Mouse (Mus musculus) naive thymus-derived CD4-positive, alpha-beta T cell, adult 2 months (primary cell): ENCODE data around the gene Traf1.

Experiments used
- DNase-seq: peaks from one replicate; pipeline ENCODE4 v3.0.0-alpha.2; 2011; ENCODE audit warnings: low read depth

The Traf1 gene

DNA sequence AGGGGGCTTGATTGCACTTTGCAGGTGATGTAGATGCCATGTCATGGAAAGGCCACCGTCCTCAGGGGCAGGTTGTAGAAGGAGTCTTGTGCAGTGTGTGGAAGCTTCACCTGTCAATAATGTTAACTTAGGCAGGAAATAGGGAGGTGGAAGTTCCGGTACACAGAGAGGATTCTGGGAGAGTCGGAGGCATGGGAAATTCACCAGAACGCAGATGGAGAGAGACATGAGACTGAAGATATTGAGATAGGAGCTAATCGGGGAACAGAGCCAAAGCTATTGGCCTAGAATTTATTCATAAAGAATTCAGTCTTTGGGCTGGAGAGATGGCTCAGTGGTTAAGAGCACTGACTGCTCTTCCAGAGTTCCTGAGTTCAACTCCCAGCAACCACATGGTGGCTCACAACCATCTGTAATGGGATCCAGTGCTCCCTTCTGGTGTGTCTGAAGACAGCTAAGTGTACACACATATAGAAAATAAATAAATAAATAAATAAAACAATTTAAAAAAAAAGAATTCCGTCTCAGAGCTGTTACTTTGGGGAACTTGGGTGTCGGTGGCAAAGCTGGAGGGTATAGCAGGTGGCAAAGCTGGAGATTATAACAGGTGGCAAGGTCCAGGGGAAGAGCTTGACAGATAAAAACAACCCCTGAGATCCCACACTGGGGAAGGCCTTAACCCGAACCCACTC lies 4.8 kb upstream of the Traf1 start:
- no peak for DNase-seq

DNA sequence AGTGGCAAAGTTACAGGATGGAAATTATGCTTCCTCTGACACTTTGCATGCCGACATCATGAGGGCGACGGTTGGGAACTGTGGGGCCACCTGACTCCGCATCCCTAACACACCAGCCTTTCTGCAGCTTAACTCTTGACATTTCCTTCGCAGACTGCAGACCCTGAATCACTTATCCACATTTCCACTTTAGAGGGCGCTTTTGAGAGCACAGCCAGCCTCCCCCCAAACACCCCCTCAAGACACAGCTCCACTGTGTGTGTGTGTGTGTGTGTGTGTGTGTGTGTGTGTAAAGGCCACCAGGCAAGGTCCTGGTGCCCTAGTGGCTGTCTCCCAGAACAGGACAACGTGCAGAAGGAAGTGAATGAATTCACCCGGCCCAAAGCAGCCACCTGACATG lies 4.2 kb upstream of the Traf1 start:
- DNase-seq: no peak

DNA sequence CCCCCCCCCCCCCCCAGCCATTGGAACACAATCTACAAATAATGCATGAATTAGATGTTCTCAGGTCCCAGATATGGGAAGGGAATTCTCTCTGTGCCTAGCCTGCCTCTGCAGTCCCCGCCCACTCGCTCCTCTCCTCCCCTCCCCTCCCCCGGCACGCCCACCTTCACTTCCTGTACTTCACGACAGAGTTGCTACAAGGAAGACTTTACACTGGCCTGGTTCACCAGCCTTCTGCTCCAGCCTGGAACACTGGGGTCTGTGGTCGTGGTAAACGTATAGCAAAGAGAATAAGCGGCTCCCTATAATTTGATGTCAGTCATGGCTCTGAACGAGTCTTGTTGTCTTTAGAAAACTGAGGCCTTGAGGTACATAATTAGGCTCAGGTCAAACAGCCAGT lies 3.7 kb upstream of the Traf1 start:
- DNase-seq: peak; percentile 80

DNA sequence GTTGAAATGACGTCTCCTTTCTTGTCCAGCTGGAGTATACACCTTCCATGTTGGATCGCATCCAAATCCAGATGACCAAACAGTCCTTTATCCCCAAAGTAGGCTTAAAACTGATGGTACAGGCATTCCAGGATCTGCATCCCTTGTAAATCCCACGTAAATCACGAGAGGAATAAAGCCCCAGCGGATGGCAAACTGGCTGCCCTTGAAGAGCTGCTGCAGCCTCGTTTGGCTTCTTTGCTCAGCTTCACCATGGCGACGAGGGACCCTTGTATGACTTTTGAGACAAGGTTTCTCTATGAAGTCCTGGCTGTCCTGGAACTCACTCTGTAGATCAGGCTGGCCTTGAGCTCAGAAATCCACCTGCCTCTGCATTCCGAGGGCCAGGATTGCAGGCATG lies 3.1 kb upstream of the Traf1 start:
- DNase-seq: no peak

DNA sequence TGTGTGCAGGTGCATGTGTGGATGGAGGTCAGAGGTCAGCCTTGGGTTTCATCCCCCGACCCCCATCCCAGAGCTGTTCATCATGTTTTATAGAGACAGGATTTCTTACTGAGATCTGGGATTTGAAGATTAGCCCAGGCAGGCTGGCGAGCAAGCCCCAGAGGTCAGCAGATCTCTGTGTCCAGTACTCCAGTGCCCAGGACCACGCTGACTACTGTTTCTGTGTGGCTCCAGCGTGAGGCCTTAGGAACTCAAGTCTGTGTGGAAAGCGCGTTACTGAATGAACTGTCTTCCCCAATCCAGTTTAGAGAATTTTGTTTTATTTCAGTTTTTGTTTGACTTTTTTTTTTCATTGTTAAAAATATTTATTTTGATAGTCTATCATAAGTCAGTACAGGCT lies 2.7 kb upstream of the Traf1 start:
- no peak for DNase-seq

DNA sequence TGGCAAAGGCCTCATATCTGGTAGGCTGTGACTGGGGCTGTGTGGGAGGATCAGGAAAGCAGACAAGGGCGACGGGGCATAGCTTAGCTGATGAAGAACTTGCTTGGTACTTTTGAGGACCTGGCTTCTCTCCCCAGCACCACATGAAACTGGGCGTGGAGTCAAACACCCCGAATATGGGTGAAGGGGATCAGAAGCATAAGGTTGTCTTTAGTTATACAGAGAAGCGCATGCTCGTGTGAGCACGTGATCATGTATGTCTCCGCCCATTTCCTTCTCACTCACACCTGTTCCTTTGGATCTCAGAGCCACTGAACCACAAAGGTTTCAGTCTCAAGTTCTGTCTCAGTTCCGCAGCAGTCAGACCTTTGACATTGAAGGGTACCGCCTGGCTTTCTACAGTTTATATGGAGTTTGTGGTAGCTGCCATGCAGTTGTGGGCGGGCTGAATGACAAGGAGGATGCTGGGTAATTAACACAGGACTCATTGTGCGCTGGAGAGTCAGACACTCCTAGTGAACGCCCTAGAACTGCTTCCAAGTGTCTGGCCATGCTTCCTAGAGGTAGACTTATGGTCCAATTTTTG lies 1.9 kb upstream of the Traf1 start:
- peak; percentile 96 for DNase-seq

DNA sequence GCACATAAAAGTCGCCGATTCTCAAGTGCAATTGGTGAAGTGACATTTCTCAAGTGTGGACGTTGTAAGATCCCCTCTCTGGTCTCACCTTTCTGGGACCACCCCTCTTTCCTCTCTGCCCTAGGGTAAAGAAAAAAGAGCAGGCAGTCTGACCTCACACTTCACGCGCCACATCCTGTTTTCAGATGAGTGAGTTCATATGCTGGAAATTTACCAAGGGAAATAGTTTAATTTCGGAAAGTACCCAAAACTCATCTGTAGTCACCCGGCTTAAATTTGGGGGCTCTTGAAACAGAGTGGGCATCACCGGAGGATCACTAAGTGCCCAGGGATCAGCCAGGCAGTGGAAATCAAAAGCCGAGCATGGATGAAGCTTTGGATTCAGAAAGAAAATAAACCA lies 1.3 kb upstream of the Traf1 start:
- DNase-seq: peak; percentile 92

DNA sequence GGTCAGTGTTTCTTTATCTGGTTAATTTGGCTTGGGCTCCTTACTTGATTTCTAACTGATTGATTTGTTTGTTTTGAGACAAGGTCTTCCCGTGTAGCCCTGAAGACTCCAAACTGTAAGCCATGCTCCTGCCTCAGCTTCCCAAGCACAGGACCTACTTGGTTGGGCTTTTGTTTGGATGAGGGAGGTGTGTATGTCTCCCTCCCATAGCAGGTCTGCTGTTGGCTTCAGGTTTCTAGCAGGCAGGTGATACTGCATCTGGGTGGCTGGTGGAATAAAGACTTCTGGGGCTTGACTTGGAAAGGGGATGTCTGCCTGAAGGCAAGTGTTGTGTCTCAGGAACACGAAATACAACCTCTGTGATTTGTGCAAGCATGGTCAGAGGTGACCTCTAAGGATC lies 639 bp upstream of the Traf1 start:
- peak; percentile 69 for DNase-seq

DNA sequence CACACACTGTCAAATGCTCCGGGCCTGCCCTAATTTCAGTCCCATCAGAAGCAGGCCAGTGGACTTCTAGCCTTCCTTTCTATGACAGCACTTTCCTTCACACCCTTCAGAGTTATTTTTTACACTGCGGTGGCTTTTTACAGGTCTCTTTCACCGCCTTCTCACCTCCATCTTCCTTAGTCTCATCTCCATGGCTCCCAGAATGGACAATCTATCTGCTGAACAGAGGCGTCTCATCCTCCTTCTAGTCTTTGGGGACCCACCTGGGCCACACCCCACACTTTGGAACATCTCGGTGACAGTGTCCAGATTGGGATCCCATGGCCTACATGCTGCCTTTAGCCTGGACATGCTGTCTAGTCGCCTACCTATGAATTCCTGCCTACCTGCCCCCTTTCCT lies 606 bp downstream of the Traf1 start:
- peak; percentile 42 for DNase-seq

DNA sequence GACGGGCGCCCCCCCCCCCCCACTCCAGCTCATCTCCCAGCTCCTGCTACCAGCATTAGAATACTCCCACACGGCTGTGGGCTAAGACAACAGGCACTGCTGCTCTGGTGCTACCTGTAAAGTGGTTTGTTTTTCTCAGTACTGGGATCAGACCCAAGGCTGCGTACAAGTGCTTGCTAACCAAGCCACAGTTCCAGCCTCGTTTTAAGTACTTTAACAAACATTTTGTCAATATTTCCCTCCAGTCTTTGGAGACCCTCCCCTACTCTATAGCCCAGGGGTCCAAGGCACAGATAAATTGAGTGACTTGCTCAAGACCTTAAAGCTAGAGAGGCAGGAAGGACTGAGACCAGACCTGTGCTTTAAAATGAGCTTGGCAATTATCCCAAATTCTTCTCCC lies 1.1 kb downstream of the Traf1 start:
- peak; percentile 59 for DNase-seq

DNA sequence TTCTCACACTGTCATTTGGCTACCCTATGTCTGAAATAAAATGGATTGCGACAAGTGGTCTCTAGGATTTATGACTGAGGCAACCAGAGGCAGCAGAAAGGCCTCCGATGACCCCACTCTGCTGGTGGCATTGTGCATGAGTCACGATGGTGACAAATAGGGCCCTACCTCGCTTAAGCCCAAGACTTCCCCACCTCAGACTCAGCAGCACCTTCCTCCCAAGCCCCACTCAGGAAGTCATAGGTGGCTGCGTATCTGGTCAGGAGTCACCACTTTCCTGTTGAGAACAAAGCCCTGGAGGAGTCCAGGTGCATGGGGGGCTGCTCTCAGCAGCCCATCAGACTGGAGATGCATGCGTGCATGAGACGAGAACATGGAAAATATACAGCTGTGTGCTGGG lies 3.0 kb downstream of the Traf1 start:
- peak; percentile 56 for DNase-seq

DNA sequence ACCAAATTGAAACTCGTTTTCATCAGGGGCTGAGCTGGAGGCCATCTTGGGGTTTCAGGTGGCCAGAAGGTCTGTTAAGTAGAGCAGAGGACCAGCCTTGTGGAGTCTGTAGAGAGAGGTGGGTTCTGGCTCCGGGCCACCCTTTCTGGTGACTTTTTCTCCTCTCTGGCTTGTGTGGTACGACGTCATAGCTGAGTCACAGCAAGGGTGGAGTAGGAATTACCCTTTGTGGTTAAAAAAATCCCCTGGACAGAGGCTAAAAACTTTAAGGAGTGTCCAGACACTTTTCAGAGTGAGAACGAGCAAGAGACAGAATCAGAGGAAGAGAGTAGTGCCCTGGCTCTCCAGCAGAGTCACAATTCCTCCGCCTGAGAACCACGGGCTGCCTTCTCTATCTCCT lies 3.5 kb downstream of the Traf1 start:
- peak; percentile 63 for DNase-seq

DNA sequence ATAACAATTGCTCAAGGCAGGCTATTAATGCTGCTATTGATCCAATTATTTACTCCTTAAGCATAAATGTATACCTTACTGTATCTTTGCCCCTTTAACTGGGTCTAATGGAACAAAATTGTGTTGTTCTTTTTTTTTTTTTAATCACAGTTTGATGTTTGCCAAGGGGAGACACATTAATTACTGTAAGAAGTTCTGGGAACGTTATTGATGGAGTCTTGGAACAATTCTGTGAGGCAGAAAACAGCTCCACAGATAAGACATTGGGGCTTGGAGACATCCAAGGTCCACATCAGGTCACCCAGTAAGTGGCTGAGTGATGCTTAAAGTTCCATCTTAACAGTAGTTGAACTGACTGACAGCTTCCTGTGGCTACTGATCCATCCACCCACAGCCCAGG lies 4.2 kb downstream of the Traf1 start:
- no peak for DNase-seq

DNA sequence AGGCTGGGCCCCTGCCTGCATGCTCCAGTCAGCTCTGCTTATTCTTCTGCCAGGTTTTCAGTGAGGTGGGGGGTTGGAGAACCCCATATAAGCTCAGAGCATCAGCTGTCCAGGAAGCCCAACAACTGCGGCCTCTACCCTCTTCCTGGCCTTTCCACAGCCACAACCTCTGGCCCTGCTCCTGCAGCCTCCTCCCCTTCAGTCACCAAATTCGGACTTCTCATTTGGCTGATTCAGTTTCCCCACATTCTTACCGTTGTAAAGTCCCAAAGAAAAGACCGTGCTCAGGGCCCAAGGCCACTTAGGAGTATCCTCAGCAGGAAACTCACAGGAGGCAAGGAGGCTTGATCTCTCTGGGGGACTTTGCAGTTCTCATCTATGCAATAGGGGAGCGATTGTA lies 4.6 kb downstream of the Traf1 start:
- no peak for DNase-seq

DNA sequence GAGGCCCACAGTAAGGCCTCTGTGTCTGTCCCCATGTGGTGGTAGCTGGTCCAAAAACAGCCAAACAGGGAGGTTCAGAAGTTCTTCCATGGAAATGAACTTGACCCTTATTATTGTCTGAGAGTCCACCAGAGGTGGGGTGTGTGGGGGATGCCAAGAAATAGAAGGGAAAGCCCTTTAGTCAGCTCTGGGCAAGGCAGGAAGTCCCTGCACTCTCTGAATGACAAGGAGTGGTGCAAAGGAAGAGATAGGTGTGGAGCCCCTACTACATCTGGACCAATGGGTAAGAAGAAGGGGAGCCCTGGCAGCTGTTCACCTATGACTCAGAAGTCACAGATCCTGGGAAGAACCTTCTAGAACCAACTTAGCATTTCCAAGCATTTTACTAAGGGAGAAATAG lies 7.2 kb downstream of the Traf1 start:
- no peak for DNase-seq

DNA sequence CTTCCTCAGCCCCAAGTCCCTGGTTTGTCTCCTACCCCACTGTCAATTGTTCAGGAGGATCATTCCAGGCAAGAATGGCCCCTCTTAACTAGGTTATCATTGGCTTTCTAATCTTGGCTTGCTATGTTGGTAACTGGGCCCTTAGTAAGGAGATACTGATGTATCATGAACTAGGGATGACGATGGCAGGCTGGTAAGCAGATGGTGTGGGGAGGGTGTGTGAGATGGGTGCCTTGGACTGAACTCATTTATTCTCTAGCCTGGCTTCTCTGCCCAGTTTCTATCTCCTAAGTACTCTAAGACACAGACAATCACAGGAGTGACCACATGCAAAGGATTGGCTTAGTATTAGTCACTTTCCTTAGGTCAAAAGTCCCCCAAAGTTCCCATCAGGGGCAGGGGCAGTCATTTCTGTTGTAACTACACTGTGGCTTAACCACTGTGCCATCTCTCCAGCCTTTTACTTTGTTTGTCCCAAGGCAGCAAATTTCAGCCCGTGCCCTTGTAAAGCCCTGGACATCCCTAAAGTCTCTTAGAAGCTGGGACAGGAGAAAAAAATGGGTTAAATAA lies 7.9 kb downstream of the Traf1 start:
- no peak for DNase-seq

DNA sequence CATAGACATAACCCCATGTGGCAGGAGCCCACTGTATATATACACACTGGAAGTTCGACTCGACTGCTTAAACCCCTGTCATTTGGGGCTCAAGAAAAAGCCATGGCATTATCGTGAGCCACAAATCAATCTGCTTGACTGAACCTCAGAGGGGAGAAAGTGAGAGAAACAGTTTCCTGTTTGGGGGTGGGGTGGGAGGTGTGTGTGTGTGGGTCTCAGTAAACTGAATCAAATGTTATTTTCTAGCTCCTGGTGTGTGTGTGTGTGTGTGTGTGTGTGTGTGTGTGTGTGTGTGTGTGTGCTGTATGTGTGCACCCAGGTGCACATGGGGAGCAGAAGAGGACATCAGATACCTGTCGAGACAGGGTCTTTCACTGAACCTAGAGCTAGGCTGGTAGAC lies 8.6 kb downstream of the Traf1 start:
- DNase-seq: peak; percentile 55

DNA sequence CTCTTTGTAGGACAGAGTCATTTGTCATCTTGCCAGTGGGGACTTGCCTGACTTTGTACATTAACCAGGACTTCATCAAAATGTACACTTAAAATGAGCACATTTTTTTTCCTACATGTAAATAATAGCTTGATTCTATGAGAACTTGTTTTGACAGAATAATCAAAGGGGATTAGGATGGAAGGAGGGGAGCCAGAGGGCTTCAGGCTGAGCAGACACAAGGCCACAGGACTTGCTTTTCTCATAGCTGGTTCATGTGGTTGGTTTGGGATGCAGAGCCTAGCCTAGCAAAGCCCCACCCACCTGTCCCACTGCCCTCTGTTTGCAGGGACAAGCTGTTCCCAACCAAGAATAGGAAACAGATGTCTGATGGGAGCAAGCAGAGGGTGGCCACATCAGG lies 10.1 kb downstream of the Traf1 start:
- DNase-seq: no peak

DNA sequence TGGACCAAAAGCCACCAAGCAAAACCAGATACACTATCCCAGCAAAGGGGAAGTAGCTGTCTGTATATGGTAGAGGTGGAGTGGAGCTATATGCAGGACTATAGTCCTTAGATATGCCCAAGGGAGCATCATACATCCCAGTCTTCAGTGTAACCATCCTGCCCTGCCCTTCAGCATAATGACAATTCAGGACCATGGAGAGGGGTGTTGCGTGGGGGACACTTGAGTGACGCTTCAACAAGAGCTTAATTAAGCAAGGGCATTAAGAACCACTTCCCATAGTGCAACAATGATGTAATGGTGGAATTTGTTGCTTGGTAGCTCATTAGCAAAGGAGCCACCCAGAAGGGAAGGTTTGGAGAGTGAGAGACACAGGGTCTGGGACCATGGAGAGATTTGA lies 12.9 kb downstream of the Traf1 start:
- no peak for DNase-seq

DNA sequence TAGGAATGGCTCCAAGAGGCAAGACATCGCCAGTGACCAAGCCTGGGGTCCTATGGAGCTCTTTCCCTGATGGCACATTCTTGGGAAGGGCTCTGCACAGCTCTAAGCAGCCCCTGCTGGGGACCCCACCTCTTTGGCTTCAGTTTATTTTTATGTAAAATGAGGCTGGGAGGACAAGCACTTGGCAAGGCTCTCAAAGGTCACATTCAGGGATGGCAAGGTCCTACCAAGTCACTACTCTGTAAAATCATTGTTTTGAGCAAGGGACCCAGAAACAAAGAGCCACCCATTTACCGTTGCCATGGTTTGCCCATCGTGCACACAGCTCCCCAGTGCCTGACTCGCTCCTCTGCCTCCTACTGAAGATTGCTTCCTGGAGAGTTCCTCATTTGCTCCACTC lies 15.5 kb downstream of the Traf1 start:
- no peak for DNase-seq

DNA sequence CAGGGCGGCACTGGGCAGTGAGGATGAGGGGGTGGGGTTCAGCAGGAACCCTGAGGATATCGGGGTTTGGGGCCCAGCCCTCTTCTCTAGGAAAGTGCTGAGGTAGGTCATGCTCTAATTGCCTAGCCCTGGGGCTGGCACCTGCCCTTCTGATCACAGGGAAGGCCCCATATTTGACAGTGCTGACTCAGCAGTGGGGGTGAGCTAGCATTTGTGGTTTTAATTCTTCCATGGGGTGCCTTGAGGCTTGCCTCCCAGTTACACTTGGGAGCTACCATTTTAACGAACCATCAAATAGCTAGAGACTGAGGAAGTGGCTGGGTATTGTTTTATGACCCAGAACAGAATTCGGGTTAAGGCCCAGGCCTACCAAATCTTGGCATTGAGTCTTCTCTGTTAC lies 16.0 kb downstream of the Traf1 start:
- no peak for DNase-seq

DNA sequence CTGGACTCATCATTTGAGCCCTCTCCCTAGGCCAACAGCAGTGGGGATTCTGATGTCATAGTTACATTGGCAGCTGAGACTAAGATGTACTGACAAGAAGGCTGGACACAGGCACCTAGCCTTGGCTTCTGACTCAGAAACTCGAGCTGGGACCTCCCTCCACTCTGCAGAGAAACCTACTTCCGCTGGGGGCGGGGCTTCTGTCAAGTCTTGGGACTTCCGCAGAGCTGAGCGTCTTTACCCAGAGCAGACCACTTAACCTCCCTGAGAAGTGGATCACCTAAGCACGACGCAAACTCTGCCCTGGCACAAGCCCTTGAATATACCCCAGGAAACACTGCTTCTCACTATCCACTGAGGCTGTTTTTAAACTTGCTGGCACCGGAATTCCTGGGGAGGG lies 16.8 kb downstream of the Traf1 start:
- peak; percentile 86 for DNase-seq

DNA sequence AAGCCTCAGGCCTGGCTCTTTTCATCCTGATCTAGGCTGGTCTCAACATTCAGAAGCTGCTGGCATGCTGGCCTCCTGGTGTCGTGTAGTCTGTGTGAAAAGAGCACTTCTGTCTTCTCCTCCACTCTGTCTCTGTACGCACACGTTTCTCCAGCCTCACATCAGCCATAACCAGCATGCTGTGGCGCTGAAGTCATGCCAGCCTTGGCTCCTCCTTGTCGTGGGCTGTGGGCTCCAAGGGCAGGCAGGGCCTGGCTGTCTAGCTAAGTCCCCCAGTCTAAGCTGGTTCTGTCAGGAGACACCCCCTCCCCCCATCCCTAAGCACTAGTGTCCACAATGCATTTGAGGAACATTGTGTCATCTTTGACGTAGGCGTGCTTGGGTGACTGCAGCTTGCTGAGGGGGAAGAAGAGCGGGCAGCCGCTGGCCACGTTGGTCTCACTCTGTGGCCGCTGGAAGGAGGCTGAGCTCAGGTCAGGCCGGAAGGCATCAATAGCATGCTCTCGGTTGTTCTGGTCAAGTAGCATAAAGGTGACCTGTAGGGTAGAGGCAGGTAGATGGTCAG lies 17.9 kb downstream of the Traf1 start:
- no peak for DNase-seq
